Mouse (Mus musculus) ovary, adult 18-20 months (tissue): ENCODE measurements around the gene Nkd1.

ENCODE experiments used
- DNase-seq: peaks from one replicate; pipeline ENCODE4 v3.0.0; 2022; ENCODE audit warnings: low spot score, mixed read lengths

Nkd1 gene

GRCm38 (mm10) chr8:88576351-88577142 is 55.4 kb downstream of the Nkd1 start:
- DNase-seq, result peak; percentile 77

GRCm38 (mm10) chr8:88577666-88578065 is 56.5 kb downstream of the Nkd1 start:
- no peak for DNase-seq

DNA sequence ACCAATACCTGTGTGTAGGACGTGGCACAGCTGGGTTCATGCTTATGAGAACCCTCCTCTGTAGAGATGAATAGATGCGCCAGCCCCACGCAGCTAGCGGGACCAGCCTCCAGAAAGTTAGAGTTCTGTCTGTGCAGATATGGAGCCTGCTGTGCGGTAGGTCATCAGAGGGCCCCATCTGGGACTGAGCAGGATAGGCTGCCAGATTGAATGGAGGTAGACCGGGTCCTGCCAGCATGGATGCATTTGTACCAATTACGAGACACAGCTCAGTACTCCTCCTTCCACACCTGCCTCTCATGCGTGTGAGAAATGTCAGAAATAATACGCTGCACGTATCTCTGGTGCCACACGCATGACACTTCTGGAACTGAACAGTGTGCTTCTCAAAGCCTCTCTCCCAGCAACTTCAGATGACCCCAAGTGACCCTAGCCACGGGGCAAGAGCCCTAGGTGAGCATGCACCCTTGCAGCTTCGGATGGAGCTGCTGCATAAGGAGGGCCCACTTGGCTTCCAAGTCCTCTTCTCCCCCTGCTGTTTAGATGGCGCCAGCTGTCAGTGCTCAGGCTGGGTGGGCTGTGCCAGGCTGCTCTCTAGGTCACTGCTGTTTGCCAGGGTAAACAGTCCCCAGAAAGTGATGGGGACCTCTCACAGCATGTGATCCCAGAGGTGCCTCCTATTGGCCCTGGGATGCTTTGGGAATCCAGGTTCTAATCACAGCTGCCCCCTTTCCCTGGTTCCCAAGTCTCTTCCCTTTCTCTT is 57.4 kb downstream of the Nkd1 start:
- no peak for DNase-seq

GRCm38 (mm10) chr8:88579246-88579645 is 58.1 kb downstream of the Nkd1 start:
- no peak for DNase-seq

DNA sequence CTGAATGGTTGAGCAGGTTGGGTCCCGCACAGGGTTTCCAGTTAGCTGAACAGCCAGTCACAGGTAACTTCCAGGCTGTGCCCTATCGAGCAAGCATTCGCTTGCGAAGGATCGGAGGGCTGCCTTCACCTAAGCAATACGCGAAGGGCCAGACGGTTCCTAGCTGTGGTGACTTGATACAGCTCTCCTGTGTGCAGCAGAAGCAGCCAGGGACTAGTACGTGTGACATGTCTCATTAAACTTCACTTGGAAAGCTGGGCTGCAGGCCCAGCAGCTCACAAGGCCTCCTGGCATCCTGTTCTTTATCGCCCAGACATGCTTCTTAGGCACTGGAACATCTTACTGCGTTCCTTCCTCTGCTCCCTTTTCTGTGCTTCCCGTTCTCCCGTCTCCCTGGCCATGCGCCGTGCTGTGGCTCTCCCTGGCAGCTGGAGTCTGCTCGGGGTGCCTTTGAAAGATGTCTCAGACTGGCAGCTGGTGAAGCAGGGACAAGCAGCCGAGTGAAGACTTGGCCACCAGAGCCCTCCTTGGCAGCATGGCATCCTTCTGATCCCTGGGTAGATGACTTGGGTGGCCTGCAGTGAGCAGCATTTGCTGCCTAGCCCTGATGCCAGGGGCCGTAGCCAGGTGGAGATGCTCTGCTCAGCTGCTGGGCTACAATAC is 58.6 kb downstream of the Nkd1 start:
- DNase-seq, result no peak

- no peak for DNase-seq
Observed at GRCm38 (mm10) chr8:88580785-88581184, 59.6 kb downstream of the Nkd1 start.

DNA sequence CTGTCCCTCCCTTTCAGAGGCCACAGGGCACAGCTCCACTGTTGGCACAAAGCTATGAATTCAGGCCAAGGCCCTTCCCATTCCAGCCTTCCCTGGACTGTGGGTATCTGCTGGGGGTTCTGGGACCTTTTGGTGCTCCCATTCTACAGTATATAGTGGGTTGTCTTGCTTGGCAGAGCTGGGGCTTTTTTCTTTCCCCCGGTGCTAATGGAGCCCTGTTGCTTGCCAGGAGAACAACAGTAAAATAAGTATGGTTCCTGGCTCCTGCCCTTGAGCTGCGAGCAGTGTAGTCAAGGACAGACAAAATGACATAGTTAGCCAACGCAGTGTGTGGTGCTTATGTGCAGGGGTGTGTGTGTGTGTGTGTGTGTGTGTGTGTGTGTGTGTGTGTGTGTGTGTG is 62.7 kb downstream of the Nkd1 start:
- DNase-seq, result no peak

- DNase-seq, result no peak
Observed at GRCm38 (mm10) chr8:88588205-88588889, 67.2 kb downstream of the Nkd1 start.

DNA sequence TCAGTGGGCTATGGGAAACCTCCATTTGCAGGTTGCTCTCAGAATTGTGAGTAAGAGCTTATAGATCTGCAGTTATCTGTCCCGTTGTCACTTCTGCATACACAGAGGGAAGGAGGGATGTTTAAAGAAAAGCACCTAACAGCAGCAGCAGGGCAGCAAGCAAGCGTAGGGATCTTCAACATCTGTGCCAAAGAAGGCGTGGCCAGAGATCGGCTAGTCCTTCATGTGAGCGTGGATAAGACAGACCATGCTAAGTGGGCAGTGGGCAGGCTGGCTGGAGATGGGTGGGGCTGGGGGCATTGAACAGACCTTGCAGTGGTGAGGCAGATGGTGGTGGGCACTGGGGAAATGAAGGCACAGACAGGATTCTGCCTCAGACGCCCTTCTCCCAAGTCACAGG is 69.1 kb downstream of the Nkd1 start:
- DNase-seq, result no peak

- DNase-seq, result no peak
Observed at GRCm38 (mm10) chr8:88593947-88594346, 72.8 kb downstream of the Nkd1 start.

DNA sequence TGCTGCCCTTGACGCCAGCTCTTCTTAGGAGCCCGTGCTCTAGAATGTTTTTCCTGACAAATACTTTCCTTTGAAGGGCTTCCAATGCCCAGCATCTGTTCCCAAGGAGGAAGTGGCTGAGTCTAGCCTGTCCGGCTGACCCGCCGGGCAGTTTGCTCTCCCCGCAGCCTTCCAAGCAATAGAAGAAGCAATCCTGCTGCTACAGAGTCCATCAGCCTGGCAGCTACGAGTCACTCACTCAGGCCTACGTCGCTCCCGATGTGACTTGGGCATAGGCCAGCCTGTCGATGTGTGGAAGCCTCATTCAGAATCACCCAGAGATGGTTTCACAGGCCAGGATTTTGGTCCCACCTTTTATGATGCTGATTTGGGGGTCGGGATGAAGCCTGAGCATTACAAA is 74.9 kb downstream of the Nkd1 start:
- DNase-seq, result no peak

GRCm38 (mm10) chr8:88598578-88598977 is 77.4 kb downstream of the Nkd1 start:
- no peak for DNase-seq

DNA sequence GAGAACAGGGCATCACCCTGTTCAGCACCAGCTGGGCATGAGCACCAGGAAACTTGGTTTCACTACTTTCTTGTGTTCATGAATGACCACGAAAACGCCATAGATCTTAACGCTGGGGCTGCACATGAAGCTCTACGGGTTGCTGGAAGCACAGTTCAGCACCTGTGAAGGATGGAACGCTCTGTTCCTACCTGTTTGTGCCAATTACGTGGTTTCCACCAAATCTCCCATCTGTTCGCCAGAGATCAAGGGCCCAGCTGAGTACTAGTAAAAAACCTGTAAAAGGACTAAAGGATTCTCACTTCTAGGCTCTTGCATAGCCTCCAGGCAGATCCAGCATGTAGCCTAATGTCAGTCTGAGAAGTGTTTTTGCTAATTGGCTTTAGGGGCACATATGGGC is 78.3 kb downstream of the Nkd1 start:
- DNase-seq, result no peak

GRCm38 (mm10) chr8:88603446-88603989 is 82.4 kb downstream of the Nkd1 start:
- DNase-seq, result no peak

GRCm38 (mm10) chr8:88604065-88605038 is 83.2 kb downstream of the Nkd1 start:
- peak; percentile 65 for DNase-seq

- DNase-seq, result no peak
Observed at GRCm38 (mm10) chr8:88605361-88606040, 84.3 kb downstream of the Nkd1 start.

DNA sequence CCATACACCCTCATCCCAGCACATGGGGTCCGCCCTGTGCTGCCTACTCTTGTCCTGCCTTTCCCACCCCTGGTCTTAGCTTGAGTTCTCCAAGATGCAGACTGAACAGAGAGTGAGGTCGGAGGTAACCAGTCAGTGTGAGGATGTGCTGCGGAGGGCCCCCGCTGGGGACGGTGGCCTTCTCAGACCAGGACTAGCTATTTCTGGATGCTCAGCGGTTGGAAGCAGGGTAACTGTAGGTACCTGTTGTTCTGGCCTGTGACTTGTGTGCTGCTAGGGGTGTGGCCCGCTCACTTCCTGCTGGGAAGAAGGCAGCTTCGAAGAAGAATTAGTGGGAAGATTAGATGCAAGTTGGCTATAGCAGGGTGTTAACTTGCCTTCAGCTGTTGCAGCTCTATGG is 87.9 kb downstream of the Nkd1 start:
- DNase-seq, result no peak

DNA sequence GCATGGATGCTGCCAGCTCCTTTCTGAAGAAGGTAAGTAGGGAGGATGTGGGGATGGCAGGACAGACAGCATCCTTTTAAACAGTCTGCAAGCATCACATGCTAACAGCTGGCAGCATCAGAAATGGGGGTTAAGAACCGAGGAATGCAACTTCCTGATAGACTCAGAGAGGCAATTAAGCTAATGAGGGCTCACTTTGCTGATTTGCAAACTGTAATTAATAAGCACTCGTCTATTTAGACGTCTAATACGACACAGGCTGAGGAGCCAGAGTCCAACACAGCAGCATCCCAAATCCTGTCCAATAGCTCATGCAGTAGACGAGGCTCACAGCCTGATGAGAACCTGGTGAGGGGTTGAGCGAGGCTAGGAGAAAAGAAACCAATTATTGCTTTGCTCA is 89.1 kb downstream of the Nkd1 start:
- no peak for DNase-seq

- DNase-seq, result no peak
Observed at GRCm38 (mm10) chr8:88614981-88615380, 93.8 kb downstream of the Nkd1 start.

DNA sequence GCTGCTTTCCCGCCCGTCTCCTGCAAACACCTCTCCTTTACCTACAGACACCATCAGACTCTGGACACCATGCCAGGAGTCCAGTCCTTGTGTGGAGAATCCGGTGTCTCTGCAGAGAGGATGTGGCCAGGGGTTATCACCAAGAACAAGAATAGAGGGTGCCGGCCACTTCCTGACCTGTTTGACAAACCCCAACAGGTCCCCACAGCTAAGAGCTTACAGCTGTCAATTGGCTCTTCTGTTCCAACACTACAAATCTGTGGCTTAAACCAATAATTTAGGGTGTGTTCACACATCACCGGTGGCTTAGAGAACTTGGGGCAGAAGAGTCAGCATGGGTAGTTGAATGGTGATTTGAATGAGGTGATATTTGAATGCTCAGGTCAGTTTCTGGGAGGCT is 97.5 kb downstream of the Nkd1 start:
- no peak for DNase-seq
